Mouse (Mus musculus): Measurements from ENCODE around the gene Txndc8. TPM values are rescaled to one million over a fixed set of nuclear protein-coding genes. Genes with fewer than 3 reads are reported as not detected.

Txndc8 gene
- polyA plus RNA-seq, 1 experiment, result not detected

GRCm38 (mm10) chr4:57973592-57974268 lies 35.2 kb downstream of the Txndc8 start:
- Histone ChIP-seq H3K36me3 (ENCODE audit: control insufficient read depth, insufficient read depth) (no peaks in the 10 kb centered on the region), H3K4me2 (ENCODE audit: low read depth) (no peak overlapping the region), H3ac (ENCODE audit: control insufficient read depth, insufficient read length) (no peak overlapping the region), H3K79me2 (ENCODE audit: control insufficient read depth, insufficient read depth) (no peaks in the 10 kb centered on the region), H3K27me3 (ENCODE audit: control insufficient read depth, insufficient read depth, insufficient read length) (no peaks in the 10 kb centered on the region), H3K4me3 (no peak overlapping the region)
- TF ChIP-seq SRF (IDR thresholded peaks at IDR 0.05; ENCODE audit: control insufficient read depth, insufficient read length, low read depth) (no peak), MYOD1 (IDR thresholded peaks at IDR 0.05; ENCODE audit: control insufficient read depth in 1 of 3, insufficient read length in 2 of 3, low read depth in 2 of 3) (no peak), CEBPB (IDR thresholded peaks at IDR 0.05; ENCODE audit: insufficient read depth, poor library complexity, severe bottlenecking) (no peak), POLR2A (IDR thresholded peaks at IDR 0.05; ENCODE audit: insufficient read length, low read depth) (no peak), E2F4 (IDR thresholded peaks at IDR 0.05; ENCODE audit: insufficient read depth) (no peak), USF1 (IDR thresholded peaks at IDR 0.05; ENCODE audit: low read depth) (no peak), REST (IDR thresholded peaks at IDR 0.05; ENCODE audit: insufficient read depth, insufficient read length) (no peak), TCF3 (IDR thresholded peaks at IDR 0.05; ENCODE audit: insufficient read length, low read depth) (no peak), POLR2AphosphoS2 (IDR thresholded peaks at IDR 0.05; ENCODE audit: insufficient read length, low read depth) (no peak), MYOG (IDR thresholded peaks at IDR 0.05; ENCODE audit: control insufficient read depth in 1 of 3, insufficient read depth in 1 of 3, insufficient read length in 2 of 3, low read depth in 2 of 3) (no peak), MAX (IDR thresholded peaks at IDR 0.05; ENCODE audit: low read depth) (no peak), TCF12 (IDR thresholded peaks at IDR 0.05; ENCODE audit: insufficient read depth, poor library complexity, severe bottlenecking) (no peak)

- Histone ChIP-seq H3K4me3 (no peak overlapping the region), H3K27me3 (ENCODE audit: control insufficient read depth, insufficient read depth, insufficient read length) (no peaks in the 10 kb centered on the region), H3ac (ENCODE audit: control insufficient read depth, insufficient read length) (no peak overlapping the region), H3K79me2 (ENCODE audit: control insufficient read depth, insufficient read depth) (no peaks in the 10 kb centered on the region), H3K36me3 (ENCODE audit: control insufficient read depth, insufficient read depth) (no peaks in the 10 kb centered on the region), H3K4me2 (ENCODE audit: low read depth) (no peak overlapping the region)
- peak in 2 of 3 experiments; percentile 69 to 78 for TF ChIP-seq MYOD1 (IDR thresholded peaks at IDR 0.05; ENCODE audit: control insufficient read depth in 1 of 3, insufficient read length in 2 of 3, low read depth in 2 of 3)
- no peak for TF ChIP-seq POLR2A (IDR thresholded peaks at IDR 0.05; ENCODE audit: insufficient read length, low read depth)
- no peak for TF ChIP-seq CEBPB (IDR thresholded peaks at IDR 0.05; ENCODE audit: insufficient read depth, poor library complexity, severe bottlenecking)
- peak; percentile 11 to 64 (median 13) for TF ChIP-seq MYOG (IDR thresholded peaks at IDR 0.05; ENCODE audit: control insufficient read depth in 1 of 3, insufficient read depth in 1 of 3, insufficient read length in 2 of 3, low read depth in 2 of 3)
- no peak for TF ChIP-seq POLR2AphosphoS2 (IDR thresholded peaks at IDR 0.05; ENCODE audit: insufficient read length, low read depth)
- TF ChIP-seq TCF3 (IDR thresholded peaks at IDR 0.05; ENCODE audit: insufficient read length, low read depth), result peak; percentile 16
Measured at GRCm38 (mm10) chr4:57970285-57970684, 38.6 kb downstream of the Txndc8 start.

GRCm38 (mm10) chr4:57967195-57967594 lies 41.7 kb downstream of the Txndc8 start:
- H3K4me2 ChIP-seq (ENCODE audit: low read depth), result no peak overlapping the region
- H3K4me3 ChIP-seq, result no peak overlapping the region
- no peak overlapping the region for H3ac ChIP-seq (ENCODE audit: control insufficient read depth, insufficient read length)
- no peaks in the 10 kb centered on the region for H3K27me3 ChIP-seq (ENCODE audit: control insufficient read depth, insufficient read depth, insufficient read length)
- no peaks in the 10 kb centered on the region for H3K36me3 ChIP-seq (ENCODE audit: control insufficient read depth, insufficient read depth)
- no peaks in the 10 kb centered on the region for H3K79me2 ChIP-seq (ENCODE audit: control insufficient read depth, insufficient read depth)
- TF ChIP-seq POLR2A (IDR thresholded peaks at IDR 0.05; ENCODE audit: insufficient read length, low read depth) (no peak), USF1 (IDR thresholded peaks at IDR 0.05; ENCODE audit: low read depth) (no peak), MAX (IDR thresholded peaks at IDR 0.05; ENCODE audit: low read depth) (no peak), E2F4 (IDR thresholded peaks at IDR 0.05; ENCODE audit: insufficient read depth) (no peak), TCF3 (IDR thresholded peaks at IDR 0.05; ENCODE audit: insufficient read length, low read depth) (no peak), TCF12 (IDR thresholded peaks at IDR 0.05; ENCODE audit: insufficient read depth, poor library complexity, severe bottlenecking) (no peak), CEBPB (IDR thresholded peaks at IDR 0.05; ENCODE audit: insufficient read depth, poor library complexity, severe bottlenecking) (no peak), SRF (IDR thresholded peaks at IDR 0.05; ENCODE audit: control insufficient read depth, insufficient read length, low read depth) (no peak), POLR2AphosphoS2 (IDR thresholded peaks at IDR 0.05; ENCODE audit: insufficient read length, low read depth) (no peak), MYOG (IDR thresholded peaks at IDR 0.05; ENCODE audit: control insufficient read depth in 1 of 3, insufficient read depth in 1 of 3, insufficient read length in 2 of 3, low read depth in 2 of 3) (no peak), REST (IDR thresholded peaks at IDR 0.05; ENCODE audit: insufficient read depth, insufficient read length) (no peak), MYOD1 (IDR thresholded peaks at IDR 0.05; ENCODE audit: control insufficient read depth in 1 of 3, insufficient read length in 2 of 3, low read depth in 2 of 3) (no peak)

- H3K27me3 ChIP-seq (ENCODE audit: control insufficient read depth, insufficient read depth, insufficient read length), result no peaks in the 10 kb centered on the region
- no peaks in the 10 kb centered on the region for H3K79me2 ChIP-seq (ENCODE audit: control insufficient read depth, insufficient read depth)
- no peak overlapping the region for H3K4me3 ChIP-seq
- no peak overlapping the region for H3ac ChIP-seq (ENCODE audit: control insufficient read depth, insufficient read length)
- no peak for TF ChIP-seq REST (IDR thresholded peaks at IDR 0.05; ENCODE audit: insufficient read depth, insufficient read length)
- no peak for TF ChIP-seq MYOG (IDR thresholded peaks at IDR 0.05; ENCODE audit: control insufficient read depth in 1 of 3, insufficient read depth in 1 of 3, insufficient read length in 2 of 3, low read depth in 2 of 3)
- TF ChIP-seq SRF (IDR thresholded peaks at IDR 0.05; ENCODE audit: control insufficient read depth, insufficient read length, low read depth), result no peak
- TF ChIP-seq E2F4 (IDR thresholded peaks at IDR 0.05; ENCODE audit: insufficient read depth), result no peak
- no peak for TF ChIP-seq MAX (IDR thresholded peaks at IDR 0.05; ENCODE audit: low read depth)
- no peak for TF ChIP-seq TCF12 (IDR thresholded peaks at IDR 0.05; ENCODE audit: insufficient read depth, poor library complexity, severe bottlenecking)
- TF ChIP-seq MYOD1 (IDR thresholded peaks at IDR 0.05; ENCODE audit: control insufficient read depth in 1 of 3, insufficient read length in 2 of 3, low read depth in 2 of 3), result no peak
- TF ChIP-seq POLR2A (IDR thresholded peaks at IDR 0.05; ENCODE audit: insufficient read length, low read depth), result no peak
- no peak for TF ChIP-seq TCF3 (IDR thresholded peaks at IDR 0.05; ENCODE audit: insufficient read length, low read depth)
- no peak for TF ChIP-seq POLR2AphosphoS2 (IDR thresholded peaks at IDR 0.05; ENCODE audit: insufficient read length, low read depth)
- TF ChIP-seq USF1 (IDR thresholded peaks at IDR 0.05; ENCODE audit: low read depth), result no peak
- TF ChIP-seq CEBPB (IDR thresholded peaks at IDR 0.05; ENCODE audit: insufficient read depth, poor library complexity, severe bottlenecking), result no peak
- H3K36me3 ChIP-seq (ENCODE audit: control insufficient read depth, insufficient read depth), result no peaks in the 10 kb centered on the region
- no peak overlapping the region for H3K4me2 ChIP-seq (ENCODE audit: low read depth)
Measured at GRCm38 (mm10) chr4:57965516-57965915, 43.4 kb downstream of the Txndc8 start.

Measured in myocyte (in vitro differentiated cells).